Mouse (Mus musculus) T-helper 17 cell (primary cell): ENCODE measurements around the gene Atp2b1.

Experiments
- in situ Hi-C, 2 experiments: fragments of 300-600 bp; cut with MboI, MseI; formaldehyde crosslinking; loops; 1 replicate in 1 of 2; 2 replicates in 1 of 2; pipeline ENCODE4 v1.15.1; 2025; ENCODE audit warnings: high pct_unique_total_duplicates in 2 of 2

The Atp2b1 gene

DNA sequence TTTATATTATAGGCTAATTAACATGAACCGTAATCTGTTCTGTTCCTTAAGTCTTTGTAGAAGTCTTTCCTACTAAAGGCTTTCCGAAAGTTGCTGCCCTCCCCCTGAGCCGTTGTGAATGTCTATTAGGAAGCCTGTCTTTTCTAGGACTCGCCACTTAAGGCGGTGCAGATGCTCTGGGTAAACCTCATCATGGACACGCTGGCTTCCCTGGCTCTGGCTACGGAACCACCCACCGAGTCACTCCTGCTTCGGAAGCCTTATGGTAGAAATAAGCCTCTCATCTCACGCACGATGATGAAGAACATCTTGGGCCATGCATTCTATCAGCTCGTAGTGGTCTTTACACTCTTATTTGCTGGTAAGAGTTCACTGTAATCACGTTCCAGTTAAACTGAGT lies 100.5 kb downstream of the Atp2b1 start:
- in situ Hi-C loops, result no loop called here

DNA sequence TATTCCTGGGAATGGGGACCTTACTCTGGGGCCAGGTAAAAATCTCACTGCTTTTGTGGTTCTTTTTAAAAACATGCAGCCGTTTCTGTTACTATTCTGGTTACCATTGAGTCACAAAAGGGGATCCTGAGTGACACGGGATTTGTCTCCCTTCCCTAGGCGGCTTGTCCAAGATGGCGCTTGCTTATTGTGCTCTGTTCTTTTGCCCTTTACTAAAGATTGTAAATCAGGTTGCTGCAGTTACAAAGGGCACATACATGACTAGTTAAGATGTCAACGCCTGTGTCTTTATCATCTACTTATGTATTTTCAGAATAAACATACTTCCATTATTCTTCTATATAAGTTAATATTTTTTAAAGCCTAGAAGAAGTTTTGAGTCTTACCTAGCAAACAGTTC lies 102.8 kb downstream of the Atp2b1 start:
- in situ Hi-C loops, result no loop called here

DNA sequence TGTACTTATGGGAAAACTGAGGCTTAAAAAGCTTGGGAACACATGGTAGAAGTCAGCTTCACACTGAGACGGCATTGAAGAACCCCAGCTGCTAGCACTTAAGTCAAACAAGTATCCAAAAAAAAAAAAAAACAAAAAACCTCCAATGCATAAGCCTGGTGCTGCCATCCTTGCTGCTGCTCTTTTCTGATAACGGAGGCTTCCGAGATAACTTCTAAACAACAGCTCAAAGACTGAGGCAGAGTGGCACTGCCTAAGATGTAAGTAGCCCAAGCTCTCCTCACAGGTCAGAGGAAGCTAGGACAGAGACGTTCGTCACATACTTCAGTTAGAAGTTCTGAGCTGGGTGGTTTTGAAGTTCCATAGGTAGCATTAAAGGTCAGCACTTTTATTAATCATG lies 113.3 kb downstream of the Atp2b1 start:
- in situ Hi-C loops, result no loop called here

DNA sequence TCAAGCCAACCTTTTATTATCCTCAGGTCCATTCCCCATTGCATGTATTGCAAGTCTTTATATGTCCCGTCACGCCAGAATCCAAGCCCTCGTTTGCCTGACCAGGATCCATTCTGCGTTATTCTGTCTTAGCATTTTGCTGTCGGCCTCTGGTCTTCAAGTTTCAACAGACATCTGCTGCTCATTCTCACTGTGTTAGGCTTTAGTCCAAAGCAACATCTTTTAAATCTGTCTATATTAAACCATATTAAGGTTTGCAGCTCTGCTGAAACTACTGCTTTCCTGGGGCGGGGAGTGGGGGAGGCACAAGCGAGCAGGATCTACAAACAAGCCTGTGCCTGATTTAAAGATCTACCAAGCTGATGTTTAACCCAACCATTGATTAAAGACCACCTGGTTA lies 115.6 kb downstream of the Atp2b1 start:
- in situ Hi-C loops, result no loop called here

DNA sequence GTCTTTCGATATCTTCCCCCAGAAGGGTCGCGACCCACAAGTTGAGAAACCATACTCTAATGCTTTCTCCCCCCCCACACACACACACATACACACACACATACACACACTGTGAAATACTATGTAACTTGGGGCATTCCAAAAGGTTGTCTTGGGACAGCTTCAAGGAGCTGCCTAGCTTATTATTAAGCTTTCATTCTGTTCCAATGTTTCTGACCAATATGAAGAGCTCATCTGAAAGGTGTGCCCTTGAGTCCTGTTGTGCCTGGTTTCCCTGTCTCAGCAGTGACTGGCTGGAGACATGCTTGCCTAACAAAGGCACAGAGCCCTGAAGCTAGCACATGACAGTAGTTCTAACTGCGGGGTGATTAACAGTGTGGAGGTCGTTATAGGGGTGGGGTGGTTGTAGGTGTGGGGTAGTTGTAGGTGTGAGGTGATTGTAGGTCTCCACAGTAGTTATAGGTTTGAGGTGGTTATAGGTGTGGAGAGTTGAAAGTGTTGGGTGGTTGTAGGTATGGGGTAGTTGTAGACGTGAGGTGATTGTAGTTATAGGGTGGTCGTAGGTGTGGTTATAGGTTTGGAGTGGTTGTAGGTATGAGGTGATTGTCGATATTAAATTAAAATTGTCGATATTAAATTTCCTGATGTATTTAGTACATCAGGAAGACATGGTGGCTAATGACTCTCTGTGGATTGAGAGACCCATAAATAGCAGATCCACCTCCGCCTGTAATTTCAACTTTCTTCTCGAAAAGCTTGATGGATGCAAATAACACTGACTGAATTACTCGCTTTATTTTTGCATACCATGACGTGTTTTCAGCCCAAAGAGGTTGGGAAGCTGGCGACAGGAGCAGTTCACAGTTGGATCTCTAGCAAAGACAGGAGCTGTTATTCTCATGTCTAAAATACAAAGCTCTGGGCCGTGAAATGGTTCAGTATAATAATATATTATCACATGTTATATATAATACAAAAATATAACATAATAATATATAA lies 119.9 kb downstream of the Atp2b1 start:
- in situ Hi-C loops, result no loop called here

DNA sequence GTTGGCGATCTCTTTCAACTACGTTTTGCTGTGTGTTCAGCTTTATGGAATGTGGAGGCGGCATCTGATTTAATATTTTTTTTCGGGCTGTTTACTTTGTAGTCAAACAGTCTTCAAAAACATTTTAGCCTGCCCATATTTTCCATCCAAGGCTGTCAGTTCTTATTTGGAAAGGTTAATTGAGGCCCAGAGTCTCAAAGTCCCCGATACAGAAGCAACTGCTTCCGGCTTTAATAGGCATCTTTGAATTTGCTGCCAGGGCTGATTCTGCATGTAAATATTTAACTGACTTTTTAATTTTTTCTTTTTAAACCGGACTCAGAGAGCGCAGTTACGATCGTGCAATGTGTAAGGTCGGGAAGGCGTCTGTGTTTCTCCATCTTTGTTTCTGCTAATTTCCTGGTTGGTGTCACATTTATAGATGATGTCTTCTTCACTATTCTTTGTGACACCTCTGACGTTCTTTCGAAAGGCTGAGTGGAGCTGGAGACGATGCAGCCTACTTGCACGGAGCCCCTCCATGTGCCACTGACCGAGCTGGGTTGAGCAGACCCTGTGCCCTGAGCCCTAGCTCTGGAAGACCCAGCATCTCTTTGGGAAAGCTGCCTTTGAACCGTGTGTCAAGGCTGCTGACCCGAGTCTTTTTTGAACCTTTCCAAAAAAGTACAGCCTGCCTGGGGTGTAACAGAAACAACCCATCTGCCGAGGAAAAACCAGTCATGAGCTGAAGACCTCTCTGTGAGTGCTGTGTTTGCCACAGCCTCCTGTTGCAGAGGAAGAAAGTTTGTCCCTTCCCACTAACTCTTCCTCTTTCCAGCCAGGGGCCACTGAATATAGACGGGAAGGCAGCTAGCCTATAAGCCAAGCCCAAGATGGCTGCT lies 123.2 kb downstream of the Atp2b1 start:
- in situ Hi-C loops, result no loop called here

DNA sequence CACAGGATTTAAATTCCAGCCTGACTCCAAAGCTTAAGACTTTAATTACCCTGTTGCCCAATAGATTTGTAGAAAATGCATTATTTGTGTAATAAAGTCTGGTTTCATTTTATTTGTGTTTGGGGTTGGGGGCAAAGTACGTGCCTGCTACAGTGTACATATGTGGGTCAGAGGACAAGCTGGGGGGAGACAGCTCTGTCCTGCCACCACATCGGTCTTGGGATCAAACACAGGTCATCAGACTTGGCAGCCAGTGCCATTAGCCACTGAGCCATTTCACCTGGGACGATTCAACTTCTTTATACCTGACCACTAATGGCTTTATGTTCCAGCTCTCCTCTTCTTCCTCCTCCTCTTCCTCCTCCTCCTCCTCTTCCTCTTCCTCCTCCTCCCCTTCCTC lies 124.7 kb downstream of the Atp2b1 start:
- in situ Hi-C loops, result no loop called here

DNA sequence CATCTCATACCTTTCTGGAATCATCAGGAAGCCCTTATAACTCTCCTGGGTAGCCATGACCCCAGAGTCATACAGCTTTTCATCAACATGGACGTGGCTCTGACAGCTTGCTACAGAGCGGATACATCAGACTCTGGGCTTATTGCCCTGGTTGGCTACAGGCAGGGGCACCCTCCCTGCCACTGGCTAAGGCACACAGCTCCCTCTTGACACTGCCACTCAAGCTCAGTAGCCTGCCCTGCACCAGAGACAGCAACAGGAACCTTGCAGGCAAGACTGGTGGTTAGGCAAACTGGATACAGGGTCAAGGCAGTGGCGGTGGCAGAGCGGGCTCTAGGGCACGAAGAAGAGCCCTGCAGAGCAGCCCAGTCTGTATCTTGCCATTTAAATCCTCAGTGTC lies 126.0 kb downstream of the Atp2b1 start:
- in situ Hi-C loops, result loop anchor here in 1 of 2 experiments (5.0 kb wide), 1 partner anchor 558 kb away; no protein-coding TSS in a partner anchor

DNA sequence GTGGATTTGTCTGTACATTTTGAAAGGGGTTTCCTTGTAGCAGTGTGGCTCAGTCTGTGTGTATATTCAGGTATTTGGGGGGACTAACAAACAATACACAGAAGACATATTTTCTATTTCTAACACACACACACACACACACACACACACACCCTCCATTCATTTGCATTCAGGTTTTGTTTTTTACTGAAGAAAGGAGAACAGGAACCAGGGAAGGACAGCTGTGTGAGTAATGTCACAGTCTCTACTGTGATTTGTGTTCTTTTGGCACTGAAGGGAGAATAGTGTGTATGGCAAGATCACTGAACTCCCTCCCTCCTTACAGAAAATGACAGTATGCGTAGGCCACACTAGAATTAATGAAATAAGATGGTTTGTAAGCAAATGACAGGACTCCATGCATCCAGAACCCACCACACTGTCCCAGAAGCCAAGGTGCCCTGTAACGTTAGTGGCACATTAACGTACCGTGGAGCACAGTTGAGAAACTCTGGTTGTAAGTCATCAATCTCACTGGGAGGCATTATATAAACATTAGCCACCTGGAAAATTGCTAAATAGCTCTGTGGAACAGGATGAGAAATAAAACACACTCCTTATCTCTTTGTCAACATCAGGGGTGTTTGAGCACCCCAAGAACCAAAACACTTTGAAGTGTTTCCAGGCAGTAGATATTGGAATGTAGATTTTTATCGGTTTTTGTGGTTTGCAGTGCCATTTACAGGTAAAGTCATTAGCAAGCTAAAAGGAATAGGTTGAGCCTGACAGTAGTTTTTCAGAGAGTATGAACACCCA lies 132.7 kb downstream of the Atp2b1 start:
- in situ Hi-C loops, result no loop called here

DNA sequence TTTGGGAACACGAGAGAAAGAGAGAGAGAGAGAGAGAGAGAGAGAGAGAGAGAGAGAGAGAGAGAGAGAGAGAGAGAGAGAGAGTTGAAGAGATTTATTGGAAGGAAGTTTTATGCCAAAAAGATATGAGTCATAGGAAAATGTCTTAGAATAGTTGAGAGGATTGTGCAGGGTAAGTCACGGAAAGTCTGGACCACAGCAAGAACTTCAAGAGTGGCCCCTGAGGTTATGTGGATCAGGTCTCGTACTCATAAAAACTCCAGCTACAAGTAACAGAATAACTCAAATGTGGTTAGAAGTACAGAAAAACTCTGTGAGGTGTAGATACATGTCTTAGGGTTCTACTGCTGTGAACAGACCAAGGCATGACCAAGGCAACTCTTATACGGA lies 133.3 kb downstream of the Atp2b1 start:
- in situ Hi-C loops, result no loop called here

DNA sequence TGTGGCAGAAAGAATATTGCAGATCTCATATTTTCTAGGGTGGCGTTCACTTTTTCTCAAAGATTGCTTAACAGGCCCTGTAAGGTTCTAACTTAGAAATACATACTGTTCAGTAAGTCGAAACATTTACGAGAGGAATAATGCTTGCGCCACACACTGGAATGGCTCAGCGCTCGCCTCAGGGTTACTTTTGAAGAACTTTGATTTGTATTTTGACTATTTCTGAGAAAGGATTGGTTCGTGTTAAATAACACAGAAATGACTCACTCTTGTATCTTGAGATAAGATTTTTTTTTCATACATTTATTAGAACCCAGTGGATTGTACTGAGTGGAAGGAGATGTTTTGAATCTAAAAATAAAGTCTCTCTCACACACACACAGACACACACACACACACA lies 135.9 kb downstream of the Atp2b1 start:
- in situ Hi-C loops, result loop anchor here in 1 of 2 experiments (5.0 to 10.0 kb wide), 2 partner anchors 638 to 1255 kb away; no protein-coding TSS in a partner anchor

DNA sequence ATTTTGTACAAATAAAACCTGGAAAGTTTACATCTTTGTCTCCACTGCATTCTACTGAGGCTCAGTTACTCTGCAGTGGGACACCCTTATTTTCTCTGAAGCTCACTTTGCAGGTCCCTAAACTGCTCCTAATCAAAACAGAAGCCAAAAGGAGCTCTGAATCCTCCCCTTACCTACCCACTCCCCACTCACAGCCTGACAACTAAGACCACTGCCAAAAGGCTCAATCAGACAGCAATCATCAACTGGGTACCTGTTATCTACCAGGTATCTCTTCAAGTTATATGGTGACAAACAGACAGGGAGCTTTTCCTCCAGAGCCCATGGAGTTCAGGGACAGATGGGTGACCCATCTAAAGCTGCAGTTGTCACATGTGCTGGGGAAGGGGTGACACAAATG lies 138.9 kb downstream of the Atp2b1 start:
- in situ Hi-C loops, result loop anchor here in 1 of 2 experiments (5.0 to 10.0 kb wide), 2 partner anchors 641 to 1258 kb away; no protein-coding TSS in a partner anchor

DNA sequence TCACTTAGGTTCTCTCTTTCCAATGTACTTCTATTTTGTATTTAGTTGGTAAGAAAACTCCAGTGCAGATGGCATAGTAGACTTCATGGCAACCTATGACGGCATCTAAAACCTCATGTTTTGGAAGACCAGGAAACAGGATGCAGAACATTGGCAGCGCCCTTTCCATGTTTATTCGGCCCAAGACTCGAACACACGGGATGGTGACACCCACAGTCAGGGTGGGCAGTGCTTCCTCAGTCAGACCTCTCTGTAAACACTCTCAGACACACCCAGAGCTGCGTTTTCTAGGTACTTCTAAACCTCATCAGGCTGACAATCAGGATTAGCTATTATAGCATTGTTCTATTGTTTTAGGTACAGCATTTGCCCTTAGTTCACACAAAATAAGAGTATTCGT lies 146.4 kb downstream of the Atp2b1 start:
- in situ Hi-C loops, result no loop called here

DNA sequence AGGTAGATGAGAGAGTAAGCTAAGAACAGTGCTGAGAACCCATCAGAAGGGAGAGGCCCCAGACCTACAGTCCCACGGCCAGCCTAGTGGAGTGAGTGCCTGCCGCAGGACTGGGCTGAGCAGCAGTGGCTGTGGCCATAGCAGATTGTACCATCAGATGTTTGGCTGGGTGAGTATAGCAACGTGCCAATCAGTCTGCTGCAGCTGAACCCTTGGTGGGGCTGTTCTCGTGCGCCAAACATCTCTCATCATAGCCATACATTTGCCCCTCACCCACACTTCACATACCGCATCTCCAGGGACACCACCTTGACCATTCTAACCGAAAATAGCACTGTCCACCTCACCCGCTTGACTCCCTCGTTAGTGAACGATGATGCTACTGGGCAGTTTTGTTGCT lies 147.2 kb downstream of the Atp2b1 start:
- in situ Hi-C loops, result no loop called here

DNA sequence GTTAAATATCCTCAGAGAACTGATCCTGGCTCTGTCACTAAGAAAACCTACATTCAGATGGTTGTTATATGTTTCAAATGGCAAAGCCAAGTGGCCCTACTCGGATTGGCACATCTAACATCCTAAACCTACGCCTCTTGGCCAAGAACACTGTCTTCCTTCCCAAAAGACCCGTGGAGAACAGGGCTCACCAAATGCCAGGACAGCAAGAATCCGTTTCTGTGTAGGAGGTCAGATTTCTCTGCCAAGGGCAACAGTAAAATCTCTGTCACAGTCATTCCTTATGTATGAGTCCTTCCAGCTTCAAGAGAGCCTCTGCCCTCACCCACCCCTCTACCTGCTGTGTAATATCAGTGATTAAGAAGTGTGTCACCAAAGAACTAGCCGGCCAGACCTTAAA lies 148.3 kb downstream of the Atp2b1 start:
- in situ Hi-C loops, result no loop called here
